Mouse (Mus musculus) erythroblast, embryonic 14.5 days (primary cell): ENCODE measurements around the gene Lrrc49. TPM values are rescaled to one million over a fixed set of nuclear protein-coding genes. Genes with fewer than 3 reads are reported as not detected.
A peak's percentile ranks its signal among the peaks of the same experiment; 100 is the strongest.

ENCODE experiments used
- H3K27me3 ChIP-seq: 2 replicates; pipeline ENCODE4 v1.6.1; 2012; ENCODE audit warnings: inconsistent platforms; ENCODE audit not compliant: control insufficient read depth
- H3K36me3 ChIP-seq: 2 replicates; pipeline ENCODE4 v1.6.1; 2012; ENCODE audit warnings: mild to moderate bottlenecking, inconsistent platforms; ENCODE audit not compliant: control insufficient read depth
- H3K4me1 ChIP-seq: 2 replicates; pipeline ENCODE4 v1.6.1; 2012; ENCODE audit warnings: inconsistent platforms; ENCODE audit not compliant: control insufficient read depth
- H3K4me3 ChIP-seq: replicated peaks from 2 replicates; pipeline ENCODE3; 2012; ENCODE audit warnings: moderate library complexity, mild to moderate bottlenecking, inconsistent platforms
- H3K9me3 ChIP-seq: 2 replicates; pipeline ENCODE4 v1.6.1; 2012; ENCODE audit warnings: low read length, inconsistent platforms, mixed read lengths; ENCODE audit not compliant: control insufficient read depth
- GATA1 ChIP-seq: IDR thresholded peaks from 2 replicates; pipeline ENCODE4 v1.6.1; 2012; ENCODE audit warnings: low read length, inconsistent platforms, mixed read lengths
- TAL1 ChIP-seq: IDR thresholded peaks from 3 replicates; pipeline ENCODE4 v1.6.1; 2012; ENCODE audit warnings: low read length, inconsistent platforms, mixed read lengths
- polyA plus RNA-seq: library from polyadenylated mRNA; stranded (reverse); fragments of >175 nt; gene quantifications from 2 replicates; pipeline ENCODE4 v1.2.3, GENCODE M21; 2012

Gene Lrrc49
- polyA plus RNA-seq, 1 experiment: 0.10 TPM

DNA sequence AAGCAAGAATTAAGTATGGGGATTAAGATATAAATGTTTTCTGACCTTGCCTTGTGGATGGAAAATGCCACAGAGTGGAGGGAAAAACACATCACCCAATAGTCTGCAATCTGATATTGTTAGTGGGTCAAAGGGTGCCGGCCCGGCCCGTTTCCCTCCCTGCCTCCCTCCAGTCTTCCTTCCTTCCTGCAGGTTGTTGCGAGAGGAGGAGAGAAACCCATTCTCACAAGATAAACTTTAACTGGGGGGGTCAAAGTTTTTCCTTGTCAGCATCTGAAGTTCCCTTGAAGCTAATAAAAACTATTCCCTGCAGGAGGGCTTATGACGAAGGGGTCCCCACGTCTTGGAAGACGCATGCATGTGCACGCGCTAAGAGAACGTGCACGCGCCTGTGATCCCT lies 157.6 kb downstream of the Lrrc49 start:
- Histone ChIP-seq H3K4me1 (no peaks in the 10 kb centered on the region), H3K36me3 (no peaks in the 10 kb centered on the region), H3K4me3 (no peak overlapping the region)

DNA sequence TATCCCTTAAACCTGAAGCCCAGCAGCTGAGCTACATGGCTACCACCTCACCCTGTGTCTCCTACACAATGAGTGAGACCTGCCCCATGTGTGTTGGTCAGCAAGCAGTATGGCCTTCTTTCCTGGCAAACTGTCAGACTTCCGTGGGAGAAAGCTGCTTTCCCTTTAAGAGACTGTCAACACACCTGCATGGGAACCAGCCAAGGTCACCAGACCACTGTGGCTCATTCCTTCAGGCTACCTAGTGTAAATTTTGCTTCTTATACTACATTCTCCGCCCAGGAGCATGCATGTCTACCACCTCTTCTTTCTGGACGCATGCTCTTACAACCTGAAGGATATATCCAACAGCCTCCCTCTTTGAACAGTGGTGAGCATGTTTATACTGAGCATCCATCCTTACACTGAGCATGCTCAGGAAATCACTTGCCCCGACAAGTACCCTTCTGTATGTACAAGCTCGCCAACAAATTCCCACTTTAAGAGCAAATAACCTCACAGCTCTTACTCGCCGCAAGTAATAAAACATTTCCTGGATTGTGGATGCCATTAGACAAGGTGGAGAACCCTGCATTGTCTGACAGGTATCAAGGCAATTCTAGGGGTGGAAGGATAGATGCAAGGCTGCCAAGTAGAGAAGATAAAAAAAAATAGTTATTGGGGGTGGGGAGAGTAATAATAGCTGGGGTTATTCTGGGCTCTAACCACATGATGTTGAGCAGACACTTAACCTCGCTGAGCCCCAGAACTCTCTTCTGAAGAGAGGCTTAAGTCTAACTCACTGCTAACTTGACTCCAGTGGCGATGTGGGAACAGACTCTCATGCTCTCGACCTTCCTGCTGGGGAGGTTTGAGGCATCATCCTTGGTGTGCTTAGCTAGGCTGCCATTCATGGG lies 158.4 kb downstream of the Lrrc49 start:
- no peaks in the 10 kb centered on the region for H3K27me3 ChIP-seq
- H3K9me3 ChIP-seq: no peaks in the 10 kb centered on the region
- no peaks in the 10 kb centered on the region for H3K36me3 ChIP-seq
- no peaks in the 10 kb centered on the region for H3K4me1 ChIP-seq
- TF ChIP-seq GATA1: no peak
- TF ChIP-seq TAL1: no peak
- no peak overlapping the region for H3K4me3 ChIP-seq

More for the DNA sequence above, 157.6 kb downstream of the Lrrc49 start:
- H3K9me3 ChIP-seq: no peaks in the 10 kb centered on the region
- H3K27me3 ChIP-seq: no peaks in the 10 kb centered on the region
- TF ChIP-seq TAL1 (no peak), GATA1 (no peak)

DNA sequence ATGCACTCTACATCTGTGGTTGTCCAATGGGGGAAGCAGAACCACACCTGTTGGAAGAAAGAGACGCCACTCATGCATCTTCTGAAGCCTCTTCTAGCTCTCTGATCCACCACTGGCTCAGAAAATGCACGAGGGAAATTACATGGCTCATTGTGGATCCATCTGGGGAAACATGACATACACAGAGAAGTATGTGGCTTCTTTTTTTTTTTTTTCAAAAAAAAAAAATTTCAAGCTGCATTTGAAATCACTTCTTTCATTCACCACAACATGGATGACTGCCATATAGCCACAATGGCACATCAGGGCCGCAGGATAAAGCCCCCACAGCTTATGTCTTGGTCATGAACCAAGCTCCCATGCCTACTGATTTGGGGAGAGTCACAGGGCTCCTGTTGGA lies 159.7 kb downstream of the Lrrc49 start:
- Histone ChIP-seq H3K36me3 (no peaks in the 10 kb centered on the region), H3K27me3 (no peaks in the 10 kb centered on the region), H3K9me3 (no peaks in the 10 kb centered on the region), H3K4me1 (no peaks in the 10 kb centered on the region), H3K4me3 (no peak overlapping the region)
- TF ChIP-seq TAL1: no peak
- TF ChIP-seq GATA1: no peak

DNA sequence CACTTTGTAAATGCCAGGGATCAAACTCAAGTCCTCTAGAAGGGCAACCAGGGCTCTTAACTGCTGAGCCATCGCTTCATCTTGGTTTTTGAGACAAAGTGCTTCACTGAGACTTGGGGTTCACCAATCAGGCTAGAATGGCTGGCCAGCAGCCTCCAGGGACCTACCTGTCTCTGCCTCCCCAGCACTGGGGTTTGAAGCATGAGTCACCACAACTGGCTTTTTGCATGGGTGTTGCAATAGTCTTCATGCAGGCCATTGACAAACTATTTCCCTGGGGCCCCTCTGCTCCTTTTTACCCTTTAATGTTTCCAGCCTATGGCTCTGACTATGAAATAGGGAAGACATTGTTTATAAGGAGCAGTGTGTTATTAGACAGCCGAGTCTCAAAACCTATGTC lies 160.1 kb downstream of the Lrrc49 start:
- Histone ChIP-seq H3K4me1 (no peaks in the 10 kb centered on the region), H3K9me3 (no peaks in the 10 kb centered on the region), H3K4me3 (no peak overlapping the region), H3K27me3 (no peaks in the 10 kb centered on the region), H3K36me3 (no peaks in the 10 kb centered on the region)
- no peak for TF ChIP-seq GATA1
- no peak for TF ChIP-seq TAL1

DNA sequence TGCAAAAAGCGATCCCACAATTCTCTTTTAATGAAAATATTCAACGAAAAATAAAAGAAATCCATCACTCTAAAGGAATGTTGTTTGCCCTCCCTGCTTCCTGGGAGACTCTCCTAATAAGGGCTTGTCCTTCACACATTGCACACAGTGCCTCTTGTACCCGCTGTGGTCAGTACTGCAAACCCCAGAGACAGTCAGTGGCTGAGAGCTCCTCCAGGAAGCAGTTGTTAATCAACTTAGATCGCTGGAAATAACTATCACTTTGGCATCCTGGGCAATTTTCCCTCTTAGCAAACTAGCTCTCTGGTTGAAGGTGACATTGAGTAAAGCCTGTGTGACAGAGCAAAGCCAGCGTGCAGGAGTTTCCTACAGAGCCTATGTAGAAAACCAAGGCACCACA lies 160.9 kb downstream of the Lrrc49 start:
- Histone ChIP-seq H3K36me3 (no peaks in the 10 kb centered on the region), H3K4me3 (no peak overlapping the region), H3K9me3 (no peaks in the 10 kb centered on the region), H3K27me3 (peaks cover 7% of the 10 kb centered on the region), H3K4me1 (no peaks in the 10 kb centered on the region)
- TF ChIP-seq GATA1 (no peak), TAL1 (no peak)

DNA sequence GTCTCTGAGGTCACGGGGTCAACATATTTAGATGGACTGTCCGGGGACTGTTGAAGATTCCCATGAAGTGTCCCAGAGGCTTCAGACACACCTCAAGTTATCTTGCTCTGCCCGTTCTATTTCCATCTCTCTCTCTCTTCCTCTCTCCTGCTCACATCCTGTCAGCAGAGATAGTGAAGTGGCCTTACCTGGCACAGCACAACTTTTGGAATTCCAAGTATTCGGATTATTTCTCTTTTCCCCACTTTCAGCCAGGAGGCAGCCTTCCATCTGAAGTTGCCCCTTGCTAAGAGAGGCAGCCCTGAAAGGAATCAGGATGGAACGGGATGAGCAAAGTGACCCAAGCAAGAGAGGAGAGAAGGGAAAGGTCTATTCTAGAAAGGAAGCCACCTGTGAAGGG lies 161.8 kb downstream of the Lrrc49 start:
- Histone ChIP-seq H3K4me1 (no peaks in the 10 kb centered on the region), H3K4me3 (no peak overlapping the region), H3K27me3 (peaks cover 15% of the 10 kb centered on the region), H3K9me3 (no peaks in the 10 kb centered on the region), H3K36me3 (no peaks in the 10 kb centered on the region)
- TF ChIP-seq GATA1: no peak
- no peak for TF ChIP-seq TAL1

DNA sequence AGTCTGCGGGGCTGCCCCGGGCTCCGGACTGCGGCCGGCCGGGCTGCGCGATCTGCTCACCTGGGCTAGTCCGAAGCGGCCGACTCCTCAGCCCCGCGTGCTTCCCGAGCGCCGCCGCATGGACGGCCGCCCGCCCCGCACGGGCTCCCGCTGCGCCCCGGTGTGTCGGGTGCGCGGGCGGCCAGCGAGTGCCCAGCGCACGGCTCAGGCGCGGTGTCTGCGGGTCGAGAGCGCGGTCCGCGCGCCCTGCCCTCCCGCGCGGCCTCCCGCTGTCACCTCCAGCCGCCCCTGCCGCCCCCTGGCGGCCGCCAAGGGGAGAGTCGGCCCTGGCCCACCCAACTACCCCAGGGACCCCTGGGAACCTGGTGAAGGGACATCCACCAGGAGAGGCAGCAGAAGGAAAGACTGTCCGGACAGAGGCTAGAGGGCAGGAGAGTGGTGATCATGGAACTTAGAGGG lies 166.1 kb downstream of the Lrrc49 start, which contains the start of gene Thsd4:
Gene Thsd4, minus strand, starts transcription at position 241 of the 459 bp plus-strand sequence.
- no peaks in the 10 kb centered on the region for H3K9me3 ChIP-seq
- peaks cover 28% of the 10 kb centered on the region for H3K27me3 ChIP-seq
- peak within 1 kb of the TSS; percentile 37 for H3K4me3 ChIP-seq
- TF ChIP-seq GATA1: no peak
- no peak for TF ChIP-seq TAL1
- H3K4me1 ChIP-seq: no peaks in the 10 kb centered on the region
- no peaks in the 10 kb centered on the region for H3K36me3 ChIP-seq

DNA sequence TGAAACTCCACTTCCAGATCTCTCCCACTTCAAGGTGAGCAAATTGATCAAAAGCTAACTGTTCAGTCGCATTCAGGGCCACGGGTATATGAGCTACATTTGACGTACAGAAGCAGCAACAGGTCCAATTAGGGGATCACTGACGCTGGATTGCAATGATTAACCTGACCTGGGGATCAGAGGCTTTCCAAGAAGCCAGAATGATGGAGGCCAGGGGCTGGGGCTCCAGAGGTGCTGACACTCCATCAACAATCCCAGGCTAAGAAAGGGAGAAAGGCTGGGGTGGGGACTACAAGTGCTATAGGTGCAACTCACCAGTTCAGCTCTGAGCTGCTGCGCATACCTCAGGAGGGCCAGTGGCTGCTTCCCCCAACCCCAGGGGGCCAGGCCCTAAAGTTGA lies 166.8 kb downstream of the Lrrc49 start:
- H3K9me3 ChIP-seq: no peaks in the 10 kb centered on the region
- no peak for TF ChIP-seq TAL1
- TF ChIP-seq GATA1: no peak
- peaks cover 28% of the 10 kb centered on the region for H3K27me3 ChIP-seq
- no peaks in the 10 kb centered on the region for H3K4me1 ChIP-seq
- no peak overlapping the region for H3K4me3 ChIP-seq
- no peaks in the 10 kb centered on the region for H3K36me3 ChIP-seq

DNA sequence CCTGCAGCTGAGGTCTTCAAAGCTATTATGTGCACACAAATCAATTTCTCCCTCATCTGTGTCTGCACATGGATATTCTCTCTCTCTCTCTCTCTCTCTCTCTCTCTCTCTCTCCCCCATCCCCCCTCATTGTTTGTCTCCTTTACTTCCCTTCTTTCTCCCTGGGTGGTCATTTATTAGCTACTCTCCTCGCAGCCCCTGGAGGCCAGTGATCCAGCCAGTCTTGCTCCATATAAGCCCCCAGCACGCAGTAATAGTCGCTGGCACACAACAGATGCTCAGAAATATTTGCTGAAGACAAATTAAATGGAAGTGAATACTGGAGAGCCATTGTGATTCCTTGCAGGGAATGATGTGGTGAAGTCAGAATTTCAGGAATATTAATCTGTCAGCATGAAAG lies 168.4 kb downstream of the Lrrc49 start:
- Histone ChIP-seq H3K4me1 (no peaks in the 10 kb centered on the region), H3K27me3 (peaks cover 28% of the 10 kb centered on the region), H3K9me3 (no peaks in the 10 kb centered on the region), H3K4me3 (no peak overlapping the region), H3K36me3 (no peaks in the 10 kb centered on the region)
- TF ChIP-seq GATA1 (no peak), TAL1 (no peak)

Other genes starting within 250 kb of the Lrrc49 start
- 0.01 TPM in 2 replicates for gene Thsd4, start 166.1 kb downstream of the Lrrc49 start, polyA plus RNA-seq
- not detected in 2 replicates for gene Larp6, start 24.8 kb upstream of the Lrrc49 start, polyA plus RNA-seq
- 0.04 TPM in 1 of 2 replicates, not detected in the other for gene Uaca, start 106.4 kb upstream of the Lrrc49 start, polyA plus RNA-seq